Mouse (Mus musculus) T-helper 1 cell (primary cell): ENCODE measurements around the gene Copg1.

ENCODE experiments used
- in situ Hi-C: fragments of 300-600 bp; cut with MboI, MseI; formaldehyde crosslinking; loops from one replicate; pipeline ENCODE4 v1.15.1; 2025; ENCODE audit warnings: high pct_unique_total_duplicates

Copg1 gene

GRCm38 (mm10) chr6:87887594-87888233 lies at the start of gene Copg1:
TSS of gene Copg1 (plus strand) at chr6:87887814.
- in situ Hi-C loops: no loop called here

GRCm38 (mm10) chr6:87838551-87839197 lies 48.9 kb upstream of the Copg1 start, which contains the start of gene Isy1:
TSS of gene Isy1 (minus strand) at chr6:87838798.
- in situ Hi-C loops: no loop called here

GRCm38 (mm10) chr6:87839797-87840341 lies 47.7 kb upstream of the Copg1 start:
- in situ Hi-C loops: no loop called here

DNA sequence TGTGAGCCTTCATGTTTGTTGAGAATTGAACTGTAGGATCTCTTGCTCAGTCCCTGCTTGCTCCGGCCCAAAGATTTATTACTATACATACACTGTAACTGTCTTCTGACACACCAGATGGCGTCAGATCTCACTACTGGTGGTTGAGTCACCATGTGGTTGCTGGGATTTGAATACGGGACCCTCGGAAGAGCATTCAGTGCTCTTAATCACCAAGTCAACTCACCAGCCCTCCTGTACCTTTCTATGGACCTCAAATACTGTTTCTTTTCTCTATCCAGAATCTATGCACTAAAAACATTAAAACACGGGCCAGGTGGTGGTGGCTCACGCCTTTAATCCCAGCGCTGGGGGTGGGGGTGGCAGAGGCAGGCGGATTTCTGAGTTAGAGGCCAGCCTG lies 46.0 kb upstream of the Copg1 start:
- in situ Hi-C loops: no loop called here

DNA sequence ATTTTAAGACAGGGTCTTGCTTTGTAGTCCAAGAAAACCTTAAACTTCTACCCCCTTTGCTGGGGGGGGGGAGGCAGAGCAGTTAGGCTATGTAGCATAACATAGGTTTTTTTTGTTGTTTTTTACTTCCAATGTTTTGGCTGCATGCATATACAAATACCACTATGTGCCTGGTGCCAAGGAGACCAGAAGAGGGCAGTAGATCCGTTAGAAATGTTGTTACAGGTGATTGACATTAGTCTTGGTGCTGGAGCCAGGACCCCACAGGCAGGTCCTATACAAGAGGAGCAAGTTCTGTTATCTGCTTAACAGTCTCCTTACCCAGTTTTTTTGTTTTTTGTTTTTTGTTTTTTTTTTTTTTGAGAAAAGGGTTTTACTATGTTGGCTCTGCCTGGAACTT lies 45.4 kb upstream of the Copg1 start:
- in situ Hi-C loops: no loop called here

GRCm38 (mm10) chr6:87845031-87845695 lies 42.5 kb upstream of the Copg1 start:
- in situ Hi-C loops: no loop called here

- in situ Hi-C loops: no loop called here
Observed at GRCm38 (mm10) chr6:87846813-87847212, 40.8 kb upstream of the Copg1 start.

DNA sequence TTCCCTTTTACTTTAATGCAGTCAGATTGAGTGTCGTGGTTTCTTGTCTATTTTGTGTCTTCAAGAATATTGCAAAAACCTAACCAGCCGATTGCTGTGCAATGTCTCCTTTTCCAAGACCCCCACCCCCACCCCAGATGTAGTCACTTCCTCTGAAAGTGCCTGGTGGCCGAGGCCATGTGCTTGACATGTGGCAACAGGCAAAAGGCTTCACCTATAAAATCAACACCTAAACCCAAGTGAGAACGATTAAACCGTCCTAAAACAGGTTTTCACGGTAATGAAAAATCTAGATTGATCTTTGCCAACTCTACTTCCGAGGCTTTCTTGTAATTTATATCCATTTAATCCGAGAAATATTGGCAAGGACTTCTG lies 37.8 kb upstream of the Copg1 start:
- in situ Hi-C loops: no loop called here

DNA sequence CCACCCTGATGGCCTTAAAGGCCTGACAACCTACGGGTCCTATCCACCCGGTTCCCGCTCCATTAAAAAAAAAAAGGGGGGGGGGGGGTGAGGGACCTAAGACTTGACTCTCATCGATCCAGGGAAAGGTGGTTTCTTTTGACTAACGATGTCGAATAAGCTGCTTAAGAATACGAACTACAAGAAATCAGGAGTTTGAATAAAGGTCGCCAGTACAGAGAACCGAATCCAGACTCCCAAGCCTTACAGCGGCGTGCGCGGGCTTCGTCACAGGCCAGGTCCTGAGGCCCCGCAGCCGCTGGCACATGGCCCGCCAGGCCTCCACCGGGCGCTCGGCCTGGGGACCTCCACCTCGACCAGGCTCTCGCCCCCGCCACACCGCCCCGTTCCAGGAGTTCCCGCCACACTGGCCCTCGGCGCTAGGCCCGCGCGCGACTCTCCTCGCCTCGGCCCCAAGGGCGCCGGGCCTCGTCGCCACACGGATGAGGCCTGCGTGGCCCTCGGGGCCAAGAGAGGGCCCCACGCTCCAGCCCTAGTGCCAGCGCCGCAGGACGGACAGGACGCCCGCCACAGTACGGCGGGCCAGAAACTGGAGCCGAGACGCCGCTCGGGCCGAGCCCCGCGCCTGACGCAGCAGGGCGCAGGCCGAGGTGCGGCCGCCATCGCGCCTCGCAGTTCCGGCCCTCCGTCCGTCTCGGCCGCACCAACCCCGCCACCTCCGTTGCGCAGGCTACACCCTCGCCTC lies 37.3 kb upstream of the Copg1 start:
- in situ Hi-C loops: no loop called here

DNA sequence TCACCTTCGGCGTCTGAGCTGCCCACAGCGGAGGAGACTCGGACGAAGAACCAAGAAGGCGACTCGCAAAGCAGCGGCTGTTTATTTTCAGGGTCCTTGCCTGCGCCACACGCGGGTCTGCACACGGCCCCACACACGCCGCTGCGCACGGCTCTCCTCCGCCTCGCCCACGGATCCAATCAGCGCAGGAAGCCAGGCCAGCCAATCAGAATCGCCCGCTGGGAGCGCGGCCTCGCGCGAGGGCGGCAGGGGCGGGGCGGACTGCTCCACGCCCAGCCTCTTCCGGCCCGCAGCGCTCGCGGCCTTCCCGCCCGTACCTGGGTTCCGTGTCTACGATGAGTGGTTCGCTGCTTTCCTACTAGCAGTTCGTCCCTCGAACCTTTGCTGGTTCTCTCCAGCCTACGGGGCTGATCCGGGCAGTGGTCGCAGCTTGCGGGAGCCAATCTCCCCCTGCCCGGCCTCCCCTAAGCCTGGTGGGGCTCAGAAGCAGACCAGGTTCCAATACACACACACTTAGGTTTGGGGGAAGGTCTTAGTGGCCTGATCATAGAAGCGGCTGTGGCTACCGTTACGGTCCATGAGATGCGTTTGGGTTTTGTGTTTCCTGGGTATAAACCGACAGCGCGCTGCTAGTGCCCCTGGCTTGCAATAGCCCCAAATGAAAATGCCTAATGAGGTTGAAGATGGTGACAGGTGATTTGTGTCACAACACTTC lies 36.6 kb upstream of the Copg1 start, which contains the start of gene Cnbp:
TSS of gene Cnbp (minus strand) at position 207 of the 715 bp plus-strand sequence.
- in situ Hi-C loops: no loop called here

DNA sequence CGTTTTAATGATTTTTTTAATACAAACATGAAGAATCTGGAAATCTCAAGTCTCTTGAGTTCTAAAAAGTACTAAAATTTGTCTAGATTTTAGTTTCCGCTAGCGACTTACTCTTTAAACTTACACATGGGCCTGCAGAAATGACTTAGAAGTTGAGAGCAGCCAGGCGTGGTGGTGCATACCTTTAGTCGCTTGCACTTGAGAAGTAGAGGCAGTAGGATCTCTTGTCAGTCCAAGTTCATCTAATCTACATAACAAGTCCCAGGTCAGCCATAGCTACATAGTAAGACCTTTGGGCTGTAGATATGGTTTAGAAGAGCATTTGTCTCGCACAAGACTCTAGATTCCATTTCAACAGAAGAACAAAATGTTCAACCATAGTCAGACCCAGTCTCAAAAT lies 35.7 kb upstream of the Copg1 start:
- in situ Hi-C loops: no loop called here

- in situ Hi-C loops: no loop called here
Observed at GRCm38 (mm10) chr6:87853446-87853845, 34.2 kb upstream of the Copg1 start.

- in situ Hi-C loops: no loop called here
Observed at GRCm38 (mm10) chr6:87857071-87857470, 30.5 kb upstream of the Copg1 start.

- in situ Hi-C loops: no loop called here
Observed at GRCm38 (mm10) chr6:87866211-87866610, 21.4 kb upstream of the Copg1 start.

DNA sequence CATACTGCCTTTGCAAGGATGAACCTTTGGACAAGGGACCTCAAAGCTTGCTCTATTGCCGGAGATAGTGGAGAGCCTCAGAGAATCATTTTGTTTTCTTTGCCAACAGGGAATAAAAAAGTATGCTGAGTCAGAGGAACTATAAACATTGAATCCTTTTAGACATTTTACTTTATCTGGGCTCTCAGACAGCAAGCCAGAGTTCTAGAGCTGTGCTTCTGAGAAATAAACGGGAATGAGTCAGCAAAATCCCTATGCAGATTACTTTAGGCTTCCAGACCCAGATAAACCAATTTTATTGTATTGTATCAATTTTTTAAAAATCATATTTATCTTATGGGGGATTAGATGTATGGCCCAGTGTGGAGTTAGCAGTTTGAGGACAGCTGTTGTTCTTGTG lies 20.4 kb upstream of the Copg1 start:
- in situ Hi-C loops: no loop called here

GRCm38 (mm10) chr6:87868871-87869506 lies 18.6 kb upstream of the Copg1 start:
- in situ Hi-C loops: no loop called here

GRCm38 (mm10) chr6:87870440-87870839 lies 17.2 kb upstream of the Copg1 start:
- in situ Hi-C loops: no loop called here

DNA sequence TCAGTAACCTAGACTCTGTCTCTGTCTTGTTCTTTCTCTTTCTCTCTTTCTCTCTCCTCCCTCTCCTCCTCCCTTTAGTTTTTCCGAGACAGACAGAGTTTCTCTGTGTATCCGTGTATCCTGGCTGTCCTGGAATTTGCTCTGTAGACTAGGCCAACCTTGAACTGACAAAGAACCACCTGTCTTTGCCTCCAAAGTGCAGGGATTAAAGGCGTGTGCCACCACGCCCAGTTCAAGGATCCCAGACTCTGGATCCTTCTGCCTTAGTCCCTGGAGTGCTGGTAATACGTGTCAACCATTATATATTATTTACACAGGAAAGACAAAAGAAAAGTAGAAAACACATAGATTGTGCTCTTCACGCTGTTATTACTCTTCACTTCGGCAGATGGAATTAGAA lies 16.4 kb upstream of the Copg1 start:
- in situ Hi-C loops: no loop called here

GRCm38 (mm10) chr6:87873104-87873503 lies 14.5 kb upstream of the Copg1 start:
- in situ Hi-C loops: no loop called here

- in situ Hi-C loops: no loop called here
Observed at GRCm38 (mm10) chr6:87873963-87874362, 13.7 kb upstream of the Copg1 start.

DNA sequence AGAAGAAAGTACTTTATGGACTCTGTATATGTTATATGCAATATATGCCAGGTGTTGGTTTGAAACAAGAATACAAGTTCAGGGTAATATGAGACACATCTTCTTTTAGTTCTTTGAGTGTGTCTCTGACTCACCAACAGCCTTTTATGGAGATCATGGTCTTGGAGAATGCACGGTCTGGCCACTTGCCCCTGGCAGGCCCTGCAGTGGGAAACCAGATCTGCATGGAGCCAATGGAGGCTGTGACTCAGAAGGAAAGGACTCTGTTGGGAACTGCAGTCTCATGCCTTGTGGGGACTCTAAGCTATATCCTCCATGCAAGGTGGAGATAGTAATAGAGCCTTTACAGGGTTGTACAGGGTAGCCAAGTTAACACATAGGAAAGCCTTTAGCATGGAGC lies 12.5 kb upstream of the Copg1 start:
- in situ Hi-C loops: no loop called here
